Mouse (Mus musculus): Measurements from ENCODE around the gene Bcan.

DNA sequence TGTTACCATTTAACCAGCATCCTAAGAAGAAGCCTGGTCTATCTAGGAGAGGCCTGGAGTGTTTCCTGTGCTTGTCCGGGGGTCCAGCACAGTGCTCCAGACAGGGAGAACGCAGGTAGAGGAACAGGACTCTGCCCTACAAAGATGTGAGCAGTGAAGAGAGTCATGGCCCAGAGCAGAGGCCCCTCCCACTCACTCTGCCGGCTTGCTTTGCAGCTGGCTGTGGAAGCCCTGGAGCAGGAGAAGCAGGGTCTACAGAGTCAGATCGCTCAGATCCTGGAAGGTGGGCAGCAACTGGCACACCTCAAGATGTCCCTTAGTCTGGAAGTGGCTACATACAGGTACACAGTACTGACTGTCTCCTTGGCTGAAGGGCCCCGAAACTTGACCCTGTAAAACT lies 27.3 kb downstream of the Bcan start:
- TF ChIP-seq TCF12 (IDR thresholded peaks at IDR 0.05; ENCODE audit: insufficient read depth, poor library complexity, severe bottlenecking) (no peak), E2F4 (IDR thresholded peaks at IDR 0.05; ENCODE audit: insufficient read depth) (no peak), MYOD1 (IDR thresholded peaks at IDR 0.05; ENCODE audit: control insufficient read depth in 1 of 3, insufficient read length in 2 of 3, low read depth in 2 of 3) (no peak), POLR2A (IDR thresholded peaks at IDR 0.05; ENCODE audit: insufficient read length, low read depth) (peak; percentile 43), MYOG (IDR thresholded peaks at IDR 0.05; ENCODE audit: control insufficient read depth in 1 of 3, insufficient read depth in 1 of 3, insufficient read length in 2 of 3, low read depth in 2 of 3) (no peak), MAX (IDR thresholded peaks at IDR 0.05; ENCODE audit: low read depth) (no peak), TCF3 (IDR thresholded peaks at IDR 0.05; ENCODE audit: insufficient read length, low read depth) (no peak), USF1 (IDR thresholded peaks at IDR 0.05; ENCODE audit: low read depth) (no peak)
